Mouse (Mus musculus): ENCODE results near the gene Syngr3.

DNA sequence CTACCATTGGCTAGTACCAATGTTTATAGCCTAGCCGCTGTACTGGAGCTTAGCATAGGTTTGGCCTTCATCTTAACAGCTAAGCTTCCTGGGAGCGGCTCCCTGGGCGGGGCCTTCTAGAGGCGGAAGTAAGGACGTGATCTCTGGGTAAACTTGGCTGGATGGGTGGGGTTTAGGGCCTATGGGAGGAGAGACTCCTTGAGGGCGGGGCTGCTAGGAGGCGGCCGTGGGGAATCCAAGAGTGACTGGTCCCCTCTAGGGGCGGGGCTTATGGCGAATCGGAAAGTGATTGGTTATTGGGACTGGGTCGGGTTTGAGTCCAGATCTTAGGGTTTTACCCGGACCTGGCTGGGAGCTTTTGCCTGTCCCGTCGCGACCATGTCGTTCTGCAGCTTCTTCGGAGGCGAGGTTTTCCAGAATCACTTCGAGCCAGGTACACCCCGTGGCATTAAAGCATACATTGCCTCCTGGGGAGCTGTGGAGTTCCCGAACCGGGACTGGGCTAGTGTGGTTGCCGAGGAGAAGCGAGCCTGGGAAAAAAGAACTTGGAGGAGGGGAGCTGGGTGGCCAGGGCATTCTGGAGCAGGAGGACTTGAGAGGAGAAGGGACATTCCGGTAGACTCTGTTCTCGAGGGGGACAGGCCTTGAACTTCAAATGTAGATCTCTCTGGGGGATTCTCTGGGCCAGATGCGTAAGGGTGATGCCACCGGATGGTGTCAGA, 46.7 kb upstream of the Syngr3 start, which contains the start of gene Msrb1:
- TF ChIP-seq POLR2AphosphoS2 (IDR thresholded peaks at IDR 0.05; ENCODE audit: low read depth, low read length): peak; percentile 79; the same call in 1 of the 2 replicates
- TF ChIP-seq EP300 (IDR thresholded peaks at IDR 0.05; ENCODE audit: low read length): no peak
